Mouse (Mus musculus) cortical plate, adult 2 months (tissue): ENCODE data around the gene Ccdc30. TPM values are rescaled to one million over a fixed set of nuclear protein-coding genes. Genes with fewer than 3 reads are reported as not detected.

Experiments
- H3K27ac ChIP-seq: fragments of 200-500 bp; 2 replicates; pipeline ENCODE4 v1.5.1; 2012; ENCODE audit warnings: low read length, control low read depth, inconsistent platforms; ENCODE audit not compliant: insufficient read depth
- H3K4me1 ChIP-seq: fragments of 200-500 bp; 2 replicates; pipeline ENCODE4 v1.6.1; 2011; ENCODE audit warnings: low read length; ENCODE audit not compliant: control insufficient read depth, insufficient read depth
- H3K4me3 ChIP-seq: fragments of 200-500 bp; 2 replicates; pipeline ENCODE4 v1.5.1; 2011; ENCODE audit warnings: mild to moderate bottlenecking, low read length, control low read depth; ENCODE audit not compliant: insufficient read depth
- CTCF ChIP-seq: fragments of 200-500 bp; IDR thresholded peaks from 2 replicates; pipeline ENCODE4 v1.5.1; 2011; ENCODE audit warnings: mild to moderate bottlenecking, control low read depth, low read length; ENCODE audit not compliant: insufficient read depth; ENCODE audit errors: extremely low read depth
- POLR2A ChIP-seq: fragments of 200-500 bp; IDR thresholded peaks from 2 replicates; pipeline ENCODE4 v1.6.1; 2011; ENCODE audit warnings: mild to moderate bottlenecking, low read length, control low read depth; ENCODE audit not compliant: insufficient read depth; ENCODE audit errors: extremely low read depth
- polyA plus RNA-seq: library from polyadenylated mRNA; depleted of rRNA; stranded (reverse); fragments of >200 nt; gene quantifications from 2 replicates; pipeline ENCODE4 v1.2.3, GENCODE M21; 2012

Gene Ccdc30
- polyA plus RNA-seq, 1 experiment = 15.3 TPM

- no peak overlapping the region for H3K27ac ChIP-seq
- no peak overlapping the region for H3K4me3 ChIP-seq
- H3K4me1 ChIP-seq = no peaks in the 10 kb centered on the region
- TF ChIP-seq CTCF (no peak), POLR2A (no peak)
Measured at GRCm38 (mm10) chr4:119442539-119442938, 27.2 kb upstream of the Ccdc30 start.

- no peak overlapping the region for H3K27ac ChIP-seq
- H3K4me1 ChIP-seq = no peaks in the 10 kb centered on the region
- H3K4me3 ChIP-seq = no peak overlapping the region
- no peak for TF ChIP-seq CTCF
- no peak for TF ChIP-seq POLR2A
Measured at GRCm38 (mm10) chr4:119441836-119442235, 26.5 kb upstream of the Ccdc30 start.

- Histone ChIP-seq H3K4me3 (no peak overlapping the region), H3K27ac (no peak overlapping the region), H3K4me1 (no peaks in the 10 kb centered on the region)
- TF ChIP-seq POLR2A = no peak
- no peak for TF ChIP-seq CTCF
Measured at GRCm38 (mm10) chr4:119437936-119438335, 22.6 kb upstream of the Ccdc30 start.

GRCm38 (mm10) chr4:119430678-119431077 lies 15.4 kb upstream of the Ccdc30 start:
- H3K27ac ChIP-seq = no peak overlapping the region
- no peak overlapping the region for H3K4me3 ChIP-seq
- no peak for TF ChIP-seq POLR2A
- TF ChIP-seq CTCF = peak; percentile 53; the same call in 1 of the 2 replicates
- no peaks in the 10 kb centered on the region for H3K4me1 ChIP-seq

GRCm38 (mm10) chr4:119427680-119428079 lies 12.4 kb upstream of the Ccdc30 start:
- TF ChIP-seq POLR2A = no peak
- TF ChIP-seq CTCF = no peak
- Histone ChIP-seq H3K4me1 (no peaks in the 10 kb centered on the region), H3K27ac (no peak overlapping the region), H3K4me3 (no peak overlapping the region)

GRCm38 (mm10) chr4:119425601-119426000 lies 10.3 kb upstream of the Ccdc30 start:
- Histone ChIP-seq H3K4me1 (no peaks in the 10 kb centered on the region), H3K27ac (no peak overlapping the region), H3K4me3 (no peak overlapping the region)
- no peak for TF ChIP-seq POLR2A
- no peak for TF ChIP-seq CTCF

- no peak overlapping the region for H3K4me3 ChIP-seq
- no peak overlapping the region for H3K27ac ChIP-seq
- H3K4me1 ChIP-seq = no peaks in the 10 kb centered on the region
- TF ChIP-seq CTCF (no peak), POLR2A (no peak)
Measured at GRCm38 (mm10) chr4:119425077-119425476, 9.8 kb upstream of the Ccdc30 start.

- H3K27ac ChIP-seq = peak within 1 kb of the TSS; percentile 72
- TF ChIP-seq POLR2A (peak; percentile 57; the same call in 1 of the 2 replicates), CTCF (no peak)
- H3K4me3 ChIP-seq = peak within 1 kb of the TSS; percentile 51
- H3K4me1 ChIP-seq = no peaks in the 10 kb centered on the region
Measured at GRCm38 (mm10) chr4:119422294-119422964, 7.1 kb upstream of the Ccdc30 start, which contains the start of the genes Ppcs and Zmynd12. Gene Ppcs (minus strand): TSS chr4:119422420. Gene Zmynd12 (plus strand): TSS chr4:119422814.

GRCm38 (mm10) chr4:119421921-119422293 lies 6.6 kb upstream of the Ccdc30 start:
- Histone ChIP-seq H3K27ac (no peak overlapping the region), H3K4me3 (peak overlapping the region; percentile 51), H3K4me1 (no peaks in the 10 kb centered on the region)
- TF ChIP-seq CTCF (no peak), POLR2A (no peak)

- TF ChIP-seq CTCF (no peak), POLR2A (no peak)
- Histone ChIP-seq H3K27ac (no peak overlapping the region), H3K4me3 (peak overlapping the region; percentile 51; the same call in 1 of the 2 replicates), H3K4me1 (no peaks in the 10 kb centered on the region)
Measured at GRCm38 (mm10) chr4:119421191-119421590, 5.9 kb upstream of the Ccdc30 start.

- Histone ChIP-seq H3K4me3 (no peak overlapping the region), H3K4me1 (no peaks in the 10 kb centered on the region)
- TF ChIP-seq CTCF (no peak), POLR2A (no peak)
Measured at GRCm38 (mm10) chr4:119417894-119418293, 2.6 kb upstream of the Ccdc30 start.

More at GRCm38 (mm10) chr4:119417894-119418293, 2.6 kb upstream of the Ccdc30 start:
- H3K27ac ChIP-seq = no peak overlapping the region
